Mouse (Mus musculus) bone marrow macrophage, adult 2 months (primary cell): Measurements from ENCODE around the gene Col18a1. TPM values are rescaled to one million over a fixed set of nuclear protein-coding genes. Genes with fewer than 3 reads are reported as not detected.

Experiments used
- H3K27ac ChIP-seq: 2 replicates; pipeline ENCODE4 v1.5.1; 2012; ENCODE audit warnings: low read depth, low read length; ENCODE audit not compliant: insufficient read depth
- H3K4me1 ChIP-seq: 2 replicates; pipeline ENCODE4 v1.6.1; 2012; ENCODE audit warnings: low read length; ENCODE audit not compliant: control insufficient read depth, insufficient read depth
- H3K4me3 ChIP-seq: 2 replicates; pipeline ENCODE4 v1.5.1; 2012; ENCODE audit warnings: mild to moderate bottlenecking, low read length, moderate library complexity; ENCODE audit not compliant: insufficient read depth
- CTCF ChIP-seq: IDR thresholded peaks from 2 replicates; pipeline ENCODE4 v1.5.1; 2012; ENCODE audit warnings: low read depth, mild to moderate bottlenecking, low read length, moderate library complexity
- POLR2A ChIP-seq: IDR thresholded peaks from 2 replicates; pipeline ENCODE4 v1.6.1; 2012; ENCODE audit warnings: mild to moderate bottlenecking, low read depth, low read length, borderline replicate concordance
- polyA plus RNA-seq: library from polyadenylated mRNA; stranded (reverse); fragments of >200 nt; gene quantifications from 2 replicates; pipeline ENCODE4 v1.2.4, GENCODE M21; 2012; ENCODE audit not compliant: missing spikeins, insufficient read depth, insufficient read length

Gene Col18a1
- polyA plus RNA-seq, 1 experiment: 50.9 TPM

- H3K27ac ChIP-seq: no peak overlapping the region
- H3K4me1 ChIP-seq: peaks cover 29% of the 10 kb centered on the region
- no peak overlapping the region for H3K4me3 ChIP-seq
- TF ChIP-seq POLR2A (no peak), CTCF (no peak)
These were observed 37.6 kb upstream of the Col18a1 start for GRCm38 (mm10) chr10:77203960-77204359.

- H3K27ac ChIP-seq: no peak overlapping the region
These were observed 35.6 kb upstream of the Col18a1 start for GRCm38 (mm10) chr10:77201919-77202318.

GRCm38 (mm10) chr10:77200295-77200694 is 33.9 kb upstream of the Col18a1 start:
- peaks cover 9% of the 10 kb centered on the region for H3K4me1 ChIP-seq
- no peak overlapping the region for H3K4me3 ChIP-seq
- TF ChIP-seq POLR2A (no peak), CTCF (no peak)
- no peak overlapping the region for H3K27ac ChIP-seq

More at GRCm38 (mm10) chr10:77201919-77202318, 35.6 kb upstream of the Col18a1 start:
- TF ChIP-seq CTCF: 0 out of 2 replicates have a peak, but pooled peaks have one; percentile 10
- TF ChIP-seq POLR2A: no peak
- Histone ChIP-seq H3K4me1 (peaks cover 18% of the 10 kb centered on the region), H3K4me3 (no peak overlapping the region)

GRCm38 (mm10) chr10:77199229-77199628 is 32.9 kb upstream of the Col18a1 start:
- no peak overlapping the region for H3K4me3 ChIP-seq
- no peak overlapping the region for H3K27ac ChIP-seq
- TF ChIP-seq POLR2A (no peak), CTCF (no peak)
- peaks cover 9% of the 10 kb centered on the region for H3K4me1 ChIP-seq

GRCm38 (mm10) chr10:77197469-77198209 is 31.3 kb upstream of the Col18a1 start:
- TF ChIP-seq CTCF (no peak), POLR2A (no peak)
- Histone ChIP-seq H3K27ac (no peak overlapping the region), H3K4me3 (no peak overlapping the region)

GRCm38 (mm10) chr10:77196676-77197075 is 30.3 kb upstream of the Col18a1 start:
- no peak for TF ChIP-seq POLR2A
- TF ChIP-seq CTCF: no peak
- Histone ChIP-seq H3K4me3 (no peak overlapping the region), H3K4me1 (peaks cover 3% of the 10 kb centered on the region; the same call in 1 of the 2 replicates), H3K27ac (no peak overlapping the region)

More at GRCm38 (mm10) chr10:77197469-77198209, 31.3 kb upstream of the Col18a1 start:
- peaks cover 9% of the 10 kb centered on the region for H3K4me1 ChIP-seq

- Histone ChIP-seq H3K4me1 (peaks cover 3% of the 10 kb centered on the region; the same call in 1 of the 2 replicates), H3K27ac (no peak overlapping the region), H3K4me3 (no peak overlapping the region)
- TF ChIP-seq POLR2A (no peak), CTCF (no peak)
These were observed 29.8 kb upstream of the Col18a1 start for GRCm38 (mm10) chr10:77196115-77196514.

GRCm38 (mm10) chr10:77193495-77193894 is 27.1 kb upstream of the Col18a1 start:
- Histone ChIP-seq H3K4me1 (no peaks in the 10 kb centered on the region), H3K4me3 (no peak overlapping the region), H3K27ac (no peak overlapping the region)
- TF ChIP-seq POLR2A: no peak
- no peak for TF ChIP-seq CTCF

GRCm38 (mm10) chr10:77192745-77193144 is 26.4 kb upstream of the Col18a1 start:
- H3K4me3 ChIP-seq: no peak overlapping the region

GRCm38 (mm10) chr10:77190967-77191915 is 24.9 kb upstream of the Col18a1 start:
- Histone ChIP-seq H3K27ac (no peak overlapping the region), H3K4me3 (no peak overlapping the region), H3K4me1 (no peaks in the 10 kb centered on the region)
- TF ChIP-seq CTCF (no peak), POLR2A (no peak)

More at GRCm38 (mm10) chr10:77192745-77193144, 26.4 kb upstream of the Col18a1 start:
- H3K27ac ChIP-seq: no peak overlapping the region
- TF ChIP-seq POLR2A (no peak), CTCF (no peak)
- H3K4me1 ChIP-seq: no peaks in the 10 kb centered on the region
